Mouse (Mus musculus) myocyte (in vitro differentiated cells): ENCODE measurements around the gene Zdhhc20.

Experiments
- CEBPB ChIP-seq: IDR thresholded peaks from 2 replicates; pipeline ENCODE4 v1.6.1; 2011; ENCODE audit warnings: mild to moderate bottlenecking, moderate library complexity; ENCODE audit not compliant: poor library complexity, insufficient read depth, severe bottlenecking
- E2F4 ChIP-seq: IDR thresholded peaks from one replicate; pipeline ENCODE4 v1.6.1; 2011; ENCODE audit warnings: mild to moderate bottlenecking, control low read depth, moderate library complexity; ENCODE audit not compliant: insufficient read depth
- MAX ChIP-seq: IDR thresholded peaks from one replicate; pipeline ENCODE4 v1.6.1; 2011; ENCODE audit warnings: low read depth, mild to moderate bottlenecking, control low read depth
- MYOD1 ChIP-seq, 3 experiments: IDR thresholded peaks; one replicate each; pipeline ENCODE4 v1.6.1; 2011; ENCODE audit warnings: control low read depth in 2 of 3, low read depth in 2 of 3, mild to moderate bottlenecking in 2 of 3, moderate library complexity in 1 of 3; ENCODE audit not compliant: insufficient read length in 2 of 3, control insufficient read depth in 1 of 3
- MYOG ChIP-seq, 3 experiments: IDR thresholded peaks; one replicate each; pipeline ENCODE4 v1.6.1; 2011; ENCODE audit warnings: control low read depth in 2 of 3, low read depth in 2 of 3, mild to moderate bottlenecking in 2 of 3; ENCODE audit not compliant: insufficient read length in 2 of 3, control insufficient read depth in 1 of 3, insufficient read depth in 1 of 3
- POLR2A ChIP-seq: IDR thresholded peaks from one replicate; pipeline ENCODE4 v1.6.1; 2011; ENCODE audit warnings: low read depth, mild to moderate bottlenecking, control low read depth, moderate library complexity; ENCODE audit not compliant: insufficient read length
- POLR2AphosphoS2 ChIP-seq: IDR thresholded peaks from one replicate; pipeline ENCODE4 v1.6.1; 2011; ENCODE audit warnings: low read depth, control low read depth; ENCODE audit not compliant: insufficient read length
- SRF ChIP-seq: IDR thresholded peaks from one replicate; pipeline ENCODE4 v1.6.1; 2011; ENCODE audit warnings: low read depth; ENCODE audit not compliant: control insufficient read depth, insufficient read length
- TCF12 ChIP-seq: IDR thresholded peaks from one replicate; pipeline ENCODE4 v1.6.1; 2011; ENCODE audit warnings: mild to moderate bottlenecking, control low read depth; ENCODE audit not compliant: poor library complexity, insufficient read depth, severe bottlenecking
- TCF3 ChIP-seq: IDR thresholded peaks from one replicate; pipeline ENCODE4 v1.6.1; 2011; ENCODE audit warnings: low read depth, control low read depth; ENCODE audit not compliant: insufficient read length
- USF1 ChIP-seq: IDR thresholded peaks from one replicate; pipeline ENCODE4 v1.6.1; 2011; ENCODE audit warnings: low read depth, mild to moderate bottlenecking, control low read depth, moderate library complexity

- TF ChIP-seq CEBPB (no peak), TCF12 (no peak), E2F4 (no peak), POLR2A (no peak), MYOD1 (IDR thresholded peaks at IDR 0.05; ENCODE audit: control insufficient read depth in 1 of 3, insufficient read length in 2 of 3, low read depth in 2 of 3) (no peak), TCF3 (no peak), USF1 (no peak), SRF (no peak), MYOG (IDR thresholded peaks at IDR 0.05; ENCODE audit: control insufficient read depth in 1 of 3, insufficient read depth in 1 of 3, insufficient read length in 2 of 3, low read depth in 2 of 3) (no peak), POLR2AphosphoS2 (no peak), MAX (no peak)
Observed at GRCm38 (mm10) chr14:57919148-57919875, 29.2 kb upstream of the Zdhhc20 start.
